Mouse (Mus musculus): ENCODE measurements around the gene Stk32c.

- TF ChIP-seq CTCF (IDR thresholded peaks at IDR 0.05; ENCODE audit: low read depth), result no peak
- TF ChIP-seq EP300 (optimal IDR thresholded peaks at IDR 0.05), result no peak
Measured at GRCm38 (mm10) chr7:139156341-139157058, 56.6 kb downstream of the Stk32c start.
